Mouse (Mus musculus) forebrain, embryonic 15.5 days (tissue): ENCODE data around the gene Msrb1. TPM values are rescaled to one million over a fixed set of nuclear protein-coding genes. Genes with fewer than 3 reads are reported as not detected.
A peak's percentile ranks its signal among the peaks of the same experiment; 100 is the strongest.

ENCODE experiments used
- ATAC-seq: fragments of 200-750 bp; cut with Nextera tagmentation; replicated peaks from 2 replicates; pipeline ENCODE4 v1.8.0; 2017; ENCODE audit warnings: mild to moderate bottlenecking, moderate TSS enrichment, moderate library complexity
- H3K27ac ChIP-seq: fragments of 300-500 bp; sonication (generic); replicated peaks from 2 replicates; pipeline ENCODE4 v1.5.1; 2015; ENCODE audit warnings: mild to moderate bottlenecking, inconsistent platforms
- H3K27me3 ChIP-seq: fragments of 300-500 bp; sonication (generic); 2 replicates; pipeline ENCODE4 v1.6.1; 2015; ENCODE audit warnings: inconsistent platforms
- H3K36me3 ChIP-seq: fragments of 300-500 bp; sonication (generic); 2 replicates; pipeline ENCODE4 v1.6.1; 2015; ENCODE audit warnings: mild to moderate bottlenecking, inconsistent platforms
- H3K4me1 ChIP-seq: fragments of 300-500 bp; sonication (generic); 2 replicates; pipeline ENCODE4 v1.6.1; 2015; ENCODE audit warnings: inconsistent platforms
- H3K4me2 ChIP-seq: fragments of 300-500 bp; sonication (generic); replicated peaks from 2 replicates; pipeline ENCODE4 v1.6.1; 2015; ENCODE audit warnings: mild to moderate bottlenecking, inconsistent platforms
- H3K4me3 ChIP-seq: fragments of 300-500 bp; sonication (generic); 2 replicates; pipeline ENCODE4 v1.5.1; 2015; ENCODE audit warnings: mild to moderate bottlenecking, inconsistent platforms
- H3K9ac ChIP-seq: fragments of 300-500 bp; sonication (generic); replicated peaks from 2 replicates; pipeline ENCODE4 v1.6.1; 2015; ENCODE audit warnings: mild to moderate bottlenecking, inconsistent platforms
- H3K9me3 ChIP-seq: fragments of 300-500 bp; sonication (generic); 2 replicates; pipeline ENCODE4 v1.6.1; 2016; ENCODE audit warnings: inconsistent platforms
- WGBS: fragments of 180-500 bp; shearing (Covaris S2); methylation state at CpG from one replicate; pipeline ENCODE4 v1.1.7; 2015; ENCODE audit warnings: mixed read lengths; 5-methylcytosine and 5-hydroxymethylcytosine counted together
- polyA plus RNA-seq: library from polyadenylated mRNA; unstranded; fragments of >200 nt; fragmentation: Nextera tagmentation; extraction: Ambion mirVana; gene quantifications from 2 replicates; pipeline ENCODE4 v1.2.1, GENCODE M21; 2015

The Msrb1 gene
- polyA plus RNA-seq, 1 experiment from 2014 or later: 20.5 TPM

DNA sequence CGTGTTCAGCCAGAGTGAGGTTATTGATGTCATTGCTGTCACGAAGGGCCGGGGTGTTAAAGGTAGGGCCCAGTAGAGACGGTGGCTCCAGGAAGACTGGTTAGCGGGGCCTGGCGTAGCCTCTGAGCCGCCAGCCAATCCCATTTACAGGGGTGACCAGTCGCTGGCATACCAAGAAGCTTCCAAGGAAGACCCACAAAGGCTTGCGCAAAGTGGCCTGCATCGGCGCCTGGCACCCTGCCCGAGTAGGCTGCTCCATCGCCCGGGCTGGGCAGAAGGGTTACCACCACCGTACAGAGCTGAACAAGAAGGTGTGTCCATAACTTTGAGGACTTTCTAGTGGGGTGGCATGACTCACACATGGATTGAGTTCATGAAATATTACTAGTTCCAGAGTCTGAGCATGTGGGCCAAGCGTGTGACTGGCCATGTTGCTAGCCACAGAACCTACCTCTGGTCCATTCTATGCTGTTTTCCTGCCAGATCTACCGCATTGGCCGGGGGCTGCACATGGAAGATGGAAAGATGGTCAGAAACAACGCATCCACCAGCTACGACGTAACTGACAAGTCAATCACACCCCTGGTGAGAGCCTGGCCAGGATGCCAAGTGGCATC lies 2.9 kb upstream of the Msrb1 start:
- Histone ChIP-seq H3K4me3 (no peak overlapping the region), H3K9me3 (no peaks in the 10 kb centered on the region), H3K27me3 (no peaks in the 10 kb centered on the region), H3K9ac (0 out of 2 replicates have a peak overlapping the region, but pooled peaks have one; percentile 15), H3K4me2 (no peak overlapping the region), H3K27ac (no peak overlapping the region), H3K4me1 (peaks cover 17% of the 10 kb centered on the region), H3K36me3 (no peaks in the 10 kb centered on the region)
- WGBS: 88% methylated on average over 21 of the region's 21 CpGs
- no peak for ATAC-seq

GRCm38 (mm10) chr17:24734513-24734912 lies 1.9 kb upstream of the Msrb1 start:
- Histone ChIP-seq H3K27ac (no peak overlapping the region), H3K9ac (no peak overlapping the region), H3K4me1 (peaks cover 17% of the 10 kb centered on the region), H3K4me3 (no peak overlapping the region), H3K27me3 (no peaks in the 10 kb centered on the region), H3K4me2 (no peak overlapping the region), H3K9me3 (no peaks in the 10 kb centered on the region), H3K36me3 (no peaks in the 10 kb centered on the region)
- WGBS: 88% methylated on average over 1 of the region's 1 CpGs
- no peak for ATAC-seq

GRCm38 (mm10) chr17:24735446-24735845 lies 996 bp upstream of the Msrb1 start:
- no peak overlapping the region for H3K9ac ChIP-seq
- H3K27ac ChIP-seq: no peak overlapping the region
- no peak overlapping the region for H3K4me2 ChIP-seq
- no peak for ATAC-seq
- H3K4me3 ChIP-seq: no peak overlapping the region
- 83% methylated on average over 7 of the region's 7 CpGs for WGBS
- peaks cover 17% of the 10 kb centered on the region for H3K4me1 ChIP-seq
- no peaks in the 10 kb centered on the region for H3K27me3 ChIP-seq
- H3K36me3 ChIP-seq: no peaks in the 10 kb centered on the region
- no peaks in the 10 kb centered on the region for H3K9me3 ChIP-seq

GRCm38 (mm10) chr17:24737135-24737810 lies 831 bp downstream of the Msrb1 start:
- H3K4me2 ChIP-seq: peak overlapping the region; percentile 90
- WGBS: 25% methylated on average over 8 of the region's 8 CpGs
- no peaks in the 10 kb centered on the region for H3K27me3 ChIP-seq
- H3K36me3 ChIP-seq: no peaks in the 10 kb centered on the region
- peaks cover 17% of the 10 kb centered on the region for H3K4me1 ChIP-seq
- H3K4me3 ChIP-seq: peak overlapping the region; percentile 62
- H3K9ac ChIP-seq: peak overlapping the region; percentile 65; the same call in 1 of the 2 replicates
- H3K9me3 ChIP-seq: no peaks in the 10 kb centered on the region
- ATAC-seq: 0 out of 2 replicates have a peak, but pooled peaks have one; percentile 0
- H3K27ac ChIP-seq: no peak overlapping the region

DNA sequence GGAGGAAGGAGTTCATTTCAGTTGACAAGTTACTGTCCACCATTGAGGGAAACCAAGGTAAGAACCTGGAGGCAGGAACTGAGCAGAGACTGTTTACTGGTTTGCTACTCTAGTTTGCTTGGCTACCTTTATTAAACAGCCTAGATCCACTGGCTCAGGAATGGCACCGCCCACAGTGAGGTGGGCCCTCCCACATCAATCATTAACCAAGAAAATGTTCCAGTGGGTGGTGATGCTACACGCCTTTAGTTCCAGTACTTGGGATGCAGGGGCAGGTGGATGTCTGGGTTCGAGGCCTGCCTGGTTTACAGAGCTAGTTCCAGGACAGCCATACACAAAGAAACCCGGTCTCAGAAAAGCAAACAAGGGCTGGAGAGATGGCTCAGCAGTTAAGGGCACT lies 1.8 kb downstream of the Msrb1 start:
- Histone ChIP-seq H3K4me2 (no peak overlapping the region), H3K27me3 (no peaks in the 10 kb centered on the region), H3K9me3 (no peaks in the 10 kb centered on the region), H3K4me3 (no peak overlapping the region), H3K4me1 (peaks cover 17% of the 10 kb centered on the region), H3K9ac (no peak overlapping the region), H3K27ac (no peak overlapping the region), H3K36me3 (no peaks in the 10 kb centered on the region)
- 78% methylated on average over 4 of the region's 4 CpGs for WGBS
- ATAC-seq: no peak

- Histone ChIP-seq H3K9me3 (no peaks in the 10 kb centered on the region), H3K27ac (no peak overlapping the region), H3K4me3 (no peak overlapping the region), H3K4me1 (peaks cover 17% of the 10 kb centered on the region), H3K27me3 (no peaks in the 10 kb centered on the region), H3K4me2 (no peak overlapping the region), H3K9ac (no peak overlapping the region), H3K36me3 (no peaks in the 10 kb centered on the region)
- ATAC-seq: no peak
- WGBS: 84% methylated on average over 8 of the region's 8 CpGs
Observed at GRCm38 (mm10) chr17:24739926-24740325, 3.5 kb downstream of the Msrb1 start.

DNA sequence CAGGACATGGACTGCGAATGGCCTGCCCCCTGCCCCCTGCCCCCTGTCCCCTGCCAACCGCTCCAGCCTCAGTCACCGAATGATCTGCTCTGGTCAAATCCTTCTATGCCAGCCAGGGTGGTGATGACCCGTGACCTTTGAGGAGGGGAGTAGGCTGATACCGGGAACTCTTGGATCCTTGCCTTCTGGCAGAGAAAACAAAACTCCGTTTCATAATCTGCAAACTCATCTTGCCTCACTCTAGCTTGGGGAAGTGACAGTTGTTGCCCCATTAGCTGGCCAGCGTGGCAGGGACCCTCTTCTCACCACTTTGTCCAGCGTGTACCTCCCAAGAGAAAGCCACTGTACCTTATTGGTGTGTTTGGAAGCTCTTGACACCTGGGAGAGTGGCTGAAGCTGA lies 5.9 kb downstream of the Msrb1 start:
- H3K9me3 ChIP-seq: no peaks in the 10 kb centered on the region
- H3K27me3 ChIP-seq: no peaks in the 10 kb centered on the region
- H3K4me2 ChIP-seq: no peak overlapping the region
- no peak overlapping the region for H3K9ac ChIP-seq
- 82% methylated on average over 8 of the region's 8 CpGs for WGBS
- H3K27ac ChIP-seq: no peak overlapping the region
- no peak overlapping the region for H3K4me3 ChIP-seq
- no peaks in the 10 kb centered on the region for H3K36me3 ChIP-seq
- H3K4me1 ChIP-seq: peaks cover 2% of the 10 kb centered on the region
- ATAC-seq: no peak

DNA sequence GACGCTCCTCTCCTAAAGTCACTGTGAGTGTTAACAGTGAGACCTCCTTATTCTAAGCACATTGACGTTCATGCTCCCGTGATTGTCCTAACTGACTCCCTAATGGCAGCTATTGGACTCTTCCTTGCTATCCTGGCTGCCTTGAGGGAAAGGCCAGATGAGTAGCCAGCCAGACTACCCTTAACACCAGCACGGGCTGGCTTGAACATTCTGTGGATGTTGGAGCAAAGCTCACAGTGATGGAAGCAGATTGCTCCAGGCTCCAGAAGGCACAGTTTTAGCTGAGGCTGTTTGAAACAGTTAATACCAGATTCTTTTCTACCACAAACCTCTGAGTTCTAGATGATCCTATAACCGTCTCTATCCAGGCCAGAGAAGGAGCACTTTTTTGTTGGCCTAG lies 7.5 kb downstream of the Msrb1 start:
- H3K27ac ChIP-seq: no peak overlapping the region
- no peak overlapping the region for H3K9ac ChIP-seq
- WGBS: 79% methylated on average over 5 of the region's 5 CpGs
- no peak overlapping the region for H3K4me2 ChIP-seq
- ATAC-seq: no peak
- H3K9me3 ChIP-seq: no peaks in the 10 kb centered on the region
- no peaks in the 10 kb centered on the region for H3K36me3 ChIP-seq
- H3K4me1 ChIP-seq: no peaks in the 10 kb centered on the region
- no peak overlapping the region for H3K4me3 ChIP-seq
- no peaks in the 10 kb centered on the region for H3K27me3 ChIP-seq

DNA sequence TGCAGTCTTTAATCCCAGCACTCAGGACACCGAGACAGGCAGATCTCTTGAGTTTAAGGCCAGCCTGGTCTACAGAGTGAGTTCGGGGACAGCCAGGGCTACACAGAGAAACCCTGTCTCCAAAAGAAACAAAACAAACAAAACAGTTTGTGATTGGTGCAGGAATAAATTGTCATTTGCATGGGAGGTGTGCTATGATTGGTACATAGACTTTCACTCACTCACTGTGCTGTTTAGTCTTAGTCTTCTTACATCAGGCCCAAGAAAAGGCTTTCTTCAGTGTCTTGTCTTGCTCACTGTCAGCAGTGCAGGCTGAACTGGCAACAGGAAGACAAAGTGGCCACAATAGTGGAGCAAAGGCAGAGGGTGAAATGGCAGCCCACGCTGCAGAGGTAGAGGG lies 7.9 kb downstream of the Msrb1 start:
- Histone ChIP-seq H3K27me3 (no peaks in the 10 kb centered on the region), H3K9me3 (no peaks in the 10 kb centered on the region), H3K9ac (no peak overlapping the region), H3K4me3 (no peak overlapping the region), H3K4me1 (no peaks in the 10 kb centered on the region), H3K27ac (no peak overlapping the region), H3K36me3 (no peaks in the 10 kb centered on the region), H3K4me2 (no peak overlapping the region)
- WGBS: 80% methylated on average over 3 of the region's 3 CpGs
- no peak for ATAC-seq

- Histone ChIP-seq H3K4me3 (no peak overlapping the region), H3K27me3 (peaks cover 10% of the 10 kb centered on the region), H3K4me1 (no peaks in the 10 kb centered on the region), H3K27ac (no peak overlapping the region), H3K36me3 (no peaks in the 10 kb centered on the region), H3K9me3 (no peaks in the 10 kb centered on the region), H3K9ac (no peak overlapping the region), H3K4me2 (no peak overlapping the region)
- WGBS: 20% methylated on average over 7 of the region's 7 CpGs
- ATAC-seq: peak; percentile 71
Observed at GRCm38 (mm10) chr17:24745526-24746497, 9.4 kb downstream of the Msrb1 start.

- no peak overlapping the region for H3K4me3 ChIP-seq
- 55% methylated on average over 4 of the region's 4 CpGs for WGBS
- H3K9ac ChIP-seq: no peak overlapping the region
- H3K4me1 ChIP-seq: no peaks in the 10 kb centered on the region
- H3K9me3 ChIP-seq: no peaks in the 10 kb centered on the region
- peaks cover 20% of the 10 kb centered on the region for H3K27me3 ChIP-seq
- H3K27ac ChIP-seq: no peak overlapping the region
- no peaks in the 10 kb centered on the region for H3K36me3 ChIP-seq
- no peak for ATAC-seq
- no peak overlapping the region for H3K4me2 ChIP-seq
Observed at GRCm38 (mm10) chr17:24746986-24747385, 10.5 kb downstream of the Msrb1 start.

DNA sequence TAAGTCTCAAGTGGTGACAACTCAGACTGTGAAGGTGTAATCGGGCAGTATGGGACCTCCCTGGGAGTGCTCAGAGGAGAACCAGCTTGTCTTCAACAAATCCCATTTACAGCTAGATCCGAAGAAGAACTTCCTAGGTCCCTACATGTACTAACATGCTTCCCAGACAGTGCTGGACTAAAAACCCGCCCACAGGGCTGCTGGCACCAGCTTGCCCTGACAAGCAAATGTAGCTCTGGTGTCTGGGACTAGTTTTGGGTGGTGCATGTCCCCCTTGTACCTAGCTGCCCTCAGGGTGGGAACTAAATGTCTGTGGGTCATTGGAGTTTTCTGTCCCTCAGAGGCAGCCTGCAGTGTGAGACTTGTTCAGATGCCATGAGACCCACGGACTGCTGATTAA lies 15.1 kb downstream of the Msrb1 start:
- no peaks in the 10 kb centered on the region for H3K9me3 ChIP-seq
- H3K9ac ChIP-seq: no peak overlapping the region
- no peaks in the 10 kb centered on the region for H3K36me3 ChIP-seq
- no peak overlapping the region for H3K4me2 ChIP-seq
- no peak overlapping the region for H3K27ac ChIP-seq
- H3K27me3 ChIP-seq: peaks cover 58% of the 10 kb centered on the region
- H3K4me3 ChIP-seq: no peak overlapping the region
- ATAC-seq: no peak
- H3K4me1 ChIP-seq: peaks cover 14% of the 10 kb centered on the region
- WGBS: 21% methylated on average over 4 of the region's 4 CpGs
